Mouse (Mus musculus): ENCODE data around the gene Gpr155.

- TF ChIP-seq CTCF (IDR thresholded peaks at IDR 0.05 in 2 of 3, conservative IDR thresholded peaks at IDR 0.05 in 1 of 3; ENCODE audit: control insufficient read depth in 1 of 3, insufficient read depth in 1 of 3, low read depth in 2 of 3, low read length in 3 of 3, poor library complexity in 1 of 3, severe bottlenecking in 1 of 3), result no peak
- no peak for TF ChIP-seq MAX (IDR thresholded peaks at IDR 0.05; ENCODE audit: low read length)
- TF ChIP-seq EP300 (IDR thresholded peaks at IDR 0.05; ENCODE audit: low read depth in 1 of 2, low read length in 2 of 2), result no peak
- TF ChIP-seq NELFE (IDR thresholded peaks at IDR 0.05; ENCODE audit: low read depth, low read length), result no peak
- no peak for TF ChIP-seq POLR2AphosphoS2 (IDR thresholded peaks at IDR 0.05; ENCODE audit: low read length)
- no peak for TF ChIP-seq POLR2A (IDR thresholded peaks at IDR 0.05; ENCODE audit: control insufficient read depth in 1 of 2, insufficient read depth in 1 of 2, low read depth in 1 of 2, low read length in 2 of 2, poor library complexity in 1 of 2)
Observed at GRCm38 (mm10) chr2:73425822-73426221, 39.5 kb upstream of the Gpr155 start.

Data from MEL (cell line).